Mouse (Mus musculus): ENCODE data around the gene Hoxc6. TPM values are rescaled to one million over a fixed set of nuclear protein-coding genes. Genes with fewer than 3 reads are reported as not detected.

Gene Hoxc6
- polyA plus RNA-seq, 1 experiment from 2014 or later: 0.16 TPM

- Histone ChIP-seq H3K4me1 (ENCODE audit: control insufficient read depth, insufficient read depth, low read length) (peaks cover 5% of the 10 kb centered on the region), H3K4me3 (ENCODE audit: low read length) (peak overlapping the region; percentile 39), H3K27ac (ENCODE audit: low read length) (no peak overlapping the region), H3K9me3 (replicated peaks; ENCODE audit: control insufficient read depth, low read length) (no peaks in the 10 kb centered on the region), H3K36me3 (ENCODE audit: control insufficient read depth, insufficient read depth) (no peaks in the 10 kb centered on the region), H3K9ac (ENCODE audit: low read length) (no peak overlapping the region; the same call in 1 of the 2 replicates), H3K27me3 (ENCODE audit: control insufficient read depth, insufficient read depth, low read length) (peaks cover 96% of the 10 kb centered on the region), H3K4me2 (ENCODE audit: low read depth, low read length) (peak overlapping the region; percentile 50)
- 1% methylated on average over 37 of the region's 37 CpGs for WGBS
- no peak for ATAC-seq (replicated peaks; ENCODE audit: extremely low read depth, insufficient read depth, low FRiP score)
Measured at GRCm38 (mm10) chr15:102976631-102977422, 21.2 kb upstream of the Hoxc6 start.

- no peak for ATAC-seq (replicated peaks; ENCODE audit: extremely low read depth, insufficient read depth, low FRiP score)
- H3K4me3 ChIP-seq (ENCODE audit: low read length): peak overlapping the region; percentile 39
- no peaks in the 10 kb centered on the region for H3K9me3 ChIP-seq (replicated peaks; ENCODE audit: control insufficient read depth, low read length)
- H3K9ac ChIP-seq (ENCODE audit: low read length): no peak overlapping the region; the same call in 1 of the 2 replicates
- H3K27me3 ChIP-seq (ENCODE audit: control insufficient read depth, insufficient read depth, low read length): peaks cover 96% of the 10 kb centered on the region
- 5% methylated on average over 16 of the region's 16 CpGs for WGBS
- H3K4me2 ChIP-seq (ENCODE audit: low read depth, low read length): peak overlapping the region; percentile 50
- no peak overlapping the region for H3K27ac ChIP-seq (ENCODE audit: low read length)
- peaks cover 7% of the 10 kb centered on the region for H3K4me1 ChIP-seq (ENCODE audit: control insufficient read depth, insufficient read depth, low read length)
- H3K36me3 ChIP-seq (ENCODE audit: control insufficient read depth, insufficient read depth): no peaks in the 10 kb centered on the region
Measured at GRCm38 (mm10) chr15:102977423-102977974, 20.6 kb upstream of the Hoxc6 start.

- H3K4me3 ChIP-seq (ENCODE audit: low read length): no peak overlapping the region
- H3K4me1 ChIP-seq (ENCODE audit: control insufficient read depth, insufficient read depth, low read length): peaks cover 7% of the 10 kb centered on the region
- H3K36me3 ChIP-seq (ENCODE audit: control insufficient read depth, insufficient read depth): no peaks in the 10 kb centered on the region
- ATAC-seq (replicated peaks; ENCODE audit: extremely low read depth, insufficient read depth, low FRiP score): no peak
- H3K9ac ChIP-seq (ENCODE audit: low read length): no peak overlapping the region
- H3K27ac ChIP-seq (ENCODE audit: low read length): no peak overlapping the region
- WGBS: 5% methylated on average over 13 of the region's 13 CpGs
- H3K27me3 ChIP-seq (ENCODE audit: control insufficient read depth, insufficient read depth, low read length): peaks cover 95% of the 10 kb centered on the region
- H3K9me3 ChIP-seq (replicated peaks; ENCODE audit: control insufficient read depth, low read length): no peaks in the 10 kb centered on the region
- H3K4me2 ChIP-seq (ENCODE audit: low read depth, low read length): no peak overlapping the region
Measured at GRCm38 (mm10) chr15:102978615-102979515, 19.2 kb upstream of the Hoxc6 start.

GRCm38 (mm10) chr15:102979936-102980335 is 18.1 kb upstream of the Hoxc6 start:
- H3K9me3 ChIP-seq (replicated peaks; ENCODE audit: control insufficient read depth, low read length): no peaks in the 10 kb centered on the region
- H3K9ac ChIP-seq (ENCODE audit: low read length): no peak overlapping the region
- ATAC-seq (replicated peaks; ENCODE audit: extremely low read depth, insufficient read depth, low FRiP score): no peak
- WGBS: 16% methylated on average over 1 of the region's 1 CpGs
- H3K27me3 ChIP-seq (ENCODE audit: control insufficient read depth, insufficient read depth, low read length): peaks cover 93% of the 10 kb centered on the region
- no peak overlapping the region for H3K27ac ChIP-seq (ENCODE audit: low read length)
- no peaks in the 10 kb centered on the region for H3K36me3 ChIP-seq (ENCODE audit: control insufficient read depth, insufficient read depth)
- no peak overlapping the region for H3K4me2 ChIP-seq (ENCODE audit: low read depth, low read length)
- H3K4me1 ChIP-seq (ENCODE audit: control insufficient read depth, insufficient read depth, low read length): peaks cover 7% of the 10 kb centered on the region
- H3K4me3 ChIP-seq (ENCODE audit: low read length): no peak overlapping the region

GRCm38 (mm10) chr15:102980352-102980751 is 17.7 kb upstream of the Hoxc6 start:
- H3K27ac ChIP-seq (ENCODE audit: low read length): no peak overlapping the region
- peaks cover 7% of the 10 kb centered on the region for H3K4me1 ChIP-seq (ENCODE audit: control insufficient read depth, insufficient read depth, low read length)
- no peak overlapping the region for H3K4me3 ChIP-seq (ENCODE audit: low read length)
- ATAC-seq (replicated peaks; ENCODE audit: extremely low read depth, insufficient read depth, low FRiP score): no peak
- H3K36me3 ChIP-seq (ENCODE audit: control insufficient read depth, insufficient read depth): no peaks in the 10 kb centered on the region
- WGBS: 5% methylated on average over 11 of the region's 11 CpGs
- no peaks in the 10 kb centered on the region for H3K9me3 ChIP-seq (replicated peaks; ENCODE audit: control insufficient read depth, low read length)
- peaks cover 93% of the 10 kb centered on the region for H3K27me3 ChIP-seq (ENCODE audit: control insufficient read depth, insufficient read depth, low read length)
- no peak overlapping the region for H3K4me2 ChIP-seq (ENCODE audit: low read depth, low read length)
- no peak overlapping the region for H3K9ac ChIP-seq (ENCODE audit: low read length)

- H3K4me2 ChIP-seq (ENCODE audit: low read depth, low read length): 0 out of 2 replicates have a peak overlapping the region, but pooled peaks have one; percentile 46
Measured at GRCm38 (mm10) chr15:102980912-102981311, 17.1 kb upstream of the Hoxc6 start.

GRCm38 (mm10) chr15:102981379-102982288 is 16.4 kb upstream of the Hoxc6 start:
- peak overlapping the region; percentile 29 for H3K4me3 ChIP-seq (ENCODE audit: low read length)
- H3K27ac ChIP-seq (ENCODE audit: low read length): no peak overlapping the region
- ATAC-seq (replicated peaks; ENCODE audit: extremely low read depth, insufficient read depth, low FRiP score): no peak
- no peak overlapping the region for H3K9ac ChIP-seq (ENCODE audit: low read length)
- peak overlapping the region; percentile 46 for H3K4me2 ChIP-seq (ENCODE audit: low read depth, low read length)
- peaks cover 7% of the 10 kb centered on the region for H3K4me1 ChIP-seq (ENCODE audit: control insufficient read depth, insufficient read depth, low read length)
- no peaks in the 10 kb centered on the region for H3K9me3 ChIP-seq (replicated peaks; ENCODE audit: control insufficient read depth, low read length)
- H3K36me3 ChIP-seq (ENCODE audit: control insufficient read depth, insufficient read depth): no peaks in the 10 kb centered on the region
- peaks cover 93% of the 10 kb centered on the region for H3K27me3 ChIP-seq (ENCODE audit: control insufficient read depth, insufficient read depth, low read length)
- under 1% methylated on average over 88 of the region's 88 CpGs for WGBS

More at GRCm38 (mm10) chr15:102980912-102981311, 17.1 kb upstream of the Hoxc6 start:
- no peaks in the 10 kb centered on the region for H3K36me3 ChIP-seq (ENCODE audit: control insufficient read depth, insufficient read depth)
- no peaks in the 10 kb centered on the region for H3K9me3 ChIP-seq (replicated peaks; ENCODE audit: control insufficient read depth, low read length)
- no peak overlapping the region for H3K4me3 ChIP-seq (ENCODE audit: low read length)
- no peak overlapping the region for H3K27ac ChIP-seq (ENCODE audit: low read length)
- WGBS: 1% methylated on average over 14 of the region's 14 CpGs
- peaks cover 93% of the 10 kb centered on the region for H3K27me3 ChIP-seq (ENCODE audit: control insufficient read depth, insufficient read depth, low read length)
- no peak for ATAC-seq (replicated peaks; ENCODE audit: extremely low read depth, insufficient read depth, low FRiP score)
- peaks cover 7% of the 10 kb centered on the region for H3K4me1 ChIP-seq (ENCODE audit: control insufficient read depth, insufficient read depth, low read length)
- H3K9ac ChIP-seq (ENCODE audit: low read length): no peak overlapping the region

GRCm38 (mm10) chr15:102983716-102984115 is 14.3 kb upstream of the Hoxc6 start:
- WGBS: 2% methylated on average over 12 of the region's 12 CpGs
- no peak for ATAC-seq (replicated peaks; ENCODE audit: extremely low read depth, insufficient read depth, low FRiP score)
- Histone ChIP-seq H3K9ac (ENCODE audit: low read length) (no peak overlapping the region), H3K4me2 (ENCODE audit: low read depth, low read length) (no peak overlapping the region), H3K27ac (ENCODE audit: low read length) (no peak overlapping the region), H3K27me3 (ENCODE audit: control insufficient read depth, insufficient read depth, low read length) (peaks cover 92% of the 10 kb centered on the region), H3K4me1 (ENCODE audit: control insufficient read depth, insufficient read depth, low read length) (peaks cover 7% of the 10 kb centered on the region), H3K36me3 (ENCODE audit: control insufficient read depth, insufficient read depth) (no peaks in the 10 kb centered on the region), H3K9me3 (replicated peaks; ENCODE audit: control insufficient read depth, low read length) (no peaks in the 10 kb centered on the region), H3K4me3 (ENCODE audit: low read length) (no peak overlapping the region)
